Mouse (Mus musculus): ENCODE measurements at regions not wholly inside any gene's neighbourhood (a gene's known extent, or its start where the extent isn't known, plus 50 kb on each side); places are given as distances from the start of the nearest gene placed in this dataset.
A peak's percentile ranks its signal among the peaks of the same experiment; 100 is the strongest.

GRCm38 (mm10) chr12:82086441-82086840 is 82.7 kb upstream of the Sipa1l1 start:
- no peak for DNase-seq (ENCODE audit: low spot score)
- no peak overlapping the region for H3K4me3 ChIP-seq
- no peaks in the 10 kb centered on the region for H3K36me3 ChIP-seq
- no peak overlapping the region for H3K27ac ChIP-seq
- no peaks in the 10 kb centered on the region for H3K27me3 ChIP-seq (ENCODE audit: insufficient read depth, poor library complexity, severe bottlenecking)
- H3K9me3 ChIP-seq, result no peaks in the 10 kb centered on the region
- no peaks in the 10 kb centered on the region for H3K4me1 ChIP-seq (replicated peaks)

- Histone ChIP-seq H3K27me3 (ENCODE audit: insufficient read depth, poor library complexity, severe bottlenecking) (no peaks in the 10 kb centered on the region), H3K27ac (no peak overlapping the region), H3K4me3 (no peak overlapping the region), H3K4me1 (replicated peaks) (peaks cover 14% of the 10 kb centered on the region), H3K36me3 (no peaks in the 10 kb centered on the region), H3K9me3 (no peaks in the 10 kb centered on the region)
- no peak for DNase-seq (ENCODE audit: low spot score)
- WGBS, result 88% methylated on average over 6 of the region's 6 CpGs
Observed at GRCm38 (mm10) chr12:82089288-82089687, 79.8 kb upstream of the Sipa1l1 start.

- peak overlapping the region; percentile 59; the same call in 1 of the 2 replicates for H3K27ac ChIP-seq
- no peaks in the 10 kb centered on the region for H3K27me3 ChIP-seq (ENCODE audit: insufficient read depth, poor library complexity, severe bottlenecking)
- no peak overlapping the region for H3K4me3 ChIP-seq
- WGBS, result 51% methylated on average over 7 of the region's 7 CpGs
- no peaks in the 10 kb centered on the region for H3K9me3 ChIP-seq
- H3K4me1 ChIP-seq (replicated peaks), result peaks cover 14% of the 10 kb centered on the region
- DNase-seq (ENCODE audit: low spot score), result peak; percentile 8
- no peaks in the 10 kb centered on the region for H3K36me3 ChIP-seq
Observed at GRCm38 (mm10) chr12:82093317-82093716, 75.8 kb upstream of the Sipa1l1 start.

- Histone ChIP-seq H3K9me3 (no peaks in the 10 kb centered on the region), H3K27me3 (ENCODE audit: insufficient read depth, poor library complexity, severe bottlenecking) (no peaks in the 10 kb centered on the region), H3K36me3 (no peaks in the 10 kb centered on the region), H3K27ac (no peak overlapping the region), H3K4me1 (replicated peaks) (peaks cover 14% of the 10 kb centered on the region), H3K4me3 (no peak overlapping the region)
- 91% methylated on average over 1 of the region's 1 CpGs for WGBS
- no peak for DNase-seq (ENCODE audit: low spot score)
Observed at GRCm38 (mm10) chr12:82095396-82095795, 73.7 kb upstream of the Sipa1l1 start.

GRCm38 (mm10) chr12:82097126-82097525 is 72.0 kb upstream of the Sipa1l1 start:
- Histone ChIP-seq H3K36me3 (no peaks in the 10 kb centered on the region), H3K4me3 (no peak overlapping the region), H3K9me3 (no peaks in the 10 kb centered on the region), H3K27ac (no peak overlapping the region), H3K4me1 (replicated peaks) (peaks cover 14% of the 10 kb centered on the region), H3K27me3 (ENCODE audit: insufficient read depth, poor library complexity, severe bottlenecking) (no peaks in the 10 kb centered on the region)
- DNase-seq (ENCODE audit: low spot score), result no peak
- WGBS, result 90% methylated on average over 6 of the region's 6 CpGs

- Histone ChIP-seq H3K36me3 (no peaks in the 10 kb centered on the region), H3K9me3 (no peaks in the 10 kb centered on the region), H3K4me1 (replicated peaks) (peaks cover 10% of the 10 kb centered on the region), H3K27ac (no peak overlapping the region), H3K4me3 (no peak overlapping the region), H3K27me3 (ENCODE audit: insufficient read depth, poor library complexity, severe bottlenecking) (no peaks in the 10 kb centered on the region)
- DNase-seq (ENCODE audit: low spot score), result no peak
- WGBS, result 89% methylated on average over 4 of the region's 4 CpGs
Observed at GRCm38 (mm10) chr12:82097620-82098019, 71.5 kb upstream of the Sipa1l1 start.

- H3K4me1 ChIP-seq (replicated peaks), result no peaks in the 10 kb centered on the region
- no peaks in the 10 kb centered on the region for H3K36me3 ChIP-seq
- no peak overlapping the region for H3K27ac ChIP-seq
- H3K9me3 ChIP-seq, result peaks cover 13% of the 10 kb centered on the region; the same call in 1 of the 2 replicates
- DNase-seq (ENCODE audit: low spot score), result no peak
- WGBS, result 90% methylated on average over 10 of the region's 10 CpGs
- H3K4me3 ChIP-seq, result no peak overlapping the region
- H3K27me3 ChIP-seq (ENCODE audit: insufficient read depth, poor library complexity, severe bottlenecking), result no peaks in the 10 kb centered on the region
Observed at GRCm38 (mm10) chr12:82104211-82104610, 64.9 kb upstream of the Sipa1l1 start.

GRCm38 (mm10) chr12:82105184-82106031 is 63.7 kb upstream of the Sipa1l1 start:
- Histone ChIP-seq H3K9me3 (peaks cover 13% of the 10 kb centered on the region; the same call in 1 of the 2 replicates), H3K27me3 (ENCODE audit: insufficient read depth, poor library complexity, severe bottlenecking) (no peaks in the 10 kb centered on the region), H3K27ac (no peak overlapping the region), H3K4me1 (replicated peaks) (no peaks in the 10 kb centered on the region), H3K4me3 (no peak overlapping the region), H3K36me3 (no peaks in the 10 kb centered on the region)
- no peak for DNase-seq (ENCODE audit: low spot score)
- 82% methylated on average over 17 of the region's 17 CpGs for WGBS

GRCm38 (mm10) chr12:82115766-82116165 is 53.4 kb upstream of the Sipa1l1 start:
- 0 out of 2 replicates have a peak, but pooled peaks cover 4% of the 10 kb centered on the region for H3K9me3 ChIP-seq
- H3K4me3 ChIP-seq, result no peak overlapping the region
- peaks cover 11% of the 10 kb centered on the region; the same call in 1 of the 2 replicates for H3K4me1 ChIP-seq (replicated peaks)
- no peaks in the 10 kb centered on the region for H3K27me3 ChIP-seq (ENCODE audit: insufficient read depth, poor library complexity, severe bottlenecking)
- 74% methylated on average over 7 of the region's 7 CpGs for WGBS
- no peak for DNase-seq (ENCODE audit: low spot score)
- no peaks in the 10 kb centered on the region for H3K36me3 ChIP-seq
- H3K27ac ChIP-seq, result no peak overlapping the region
